Mouse (Mus musculus) lung, postnatal 0 days (tissue): ENCODE measurements around the gene Ercc6l2.

Experiments
- CTCF ChIP-seq: IDR thresholded peaks from 2 replicates; pipeline ENCODE4 v1.5.1; 2016; ENCODE audit warnings: antibody characterized with exemption, mild to moderate bottlenecking
- EP300 ChIP-seq: IDR thresholded peaks from 2 replicates; pipeline ENCODE4 v1.6.1; 2016; ENCODE audit warnings: antibody characterized with exemption, mild to moderate bottlenecking, control low read depth

- peak; percentile 69 for TF ChIP-seq CTCF
- TF ChIP-seq EP300, result no peak
Observed at GRCm38 (mm10) chr13:63929351-63929750, 114.3 kb downstream of the Ercc6l2 start.
